Mouse (Mus musculus) liver, adult 2 months (tissue): Measurements from ENCODE around the gene Slc35b4.

Experiments
- CTCF ChIP-seq: fragments of 200-500 bp; IDR thresholded peaks from 2 replicates; pipeline ENCODE4 v1.5.1; 2011; ENCODE audit warnings: low read depth, low read length, control low read depth
- POLR2A ChIP-seq: fragments of 200-500 bp; IDR thresholded peaks from 2 replicates; pipeline ENCODE4 v1.6.1; 2011; ENCODE audit warnings: low read length, control low read depth; ENCODE audit not compliant: insufficient read depth; ENCODE audit errors: extremely low read depth

- no peak for TF ChIP-seq CTCF
- no peak for TF ChIP-seq POLR2A
These were observed 18.1 kb upstream of the Slc35b4 start for GRCm38 (mm10) chr6:34194981-34195380.
